Mouse (Mus musculus): ENCODE data around the gene Mc3r. TPM values are rescaled to one million over a fixed set of nuclear protein-coding genes. Genes with fewer than 3 reads are reported as not detected.

The Mc3r gene
- not detected for polyA plus RNA-seq (2014; fragmentation: Illumina TruSeq; extraction: RNeasy Lipid Tissue Mini Kit (QIAGEN cat#74804); ENCODE audit: low read depth, low replicate concordance)

DNA sequence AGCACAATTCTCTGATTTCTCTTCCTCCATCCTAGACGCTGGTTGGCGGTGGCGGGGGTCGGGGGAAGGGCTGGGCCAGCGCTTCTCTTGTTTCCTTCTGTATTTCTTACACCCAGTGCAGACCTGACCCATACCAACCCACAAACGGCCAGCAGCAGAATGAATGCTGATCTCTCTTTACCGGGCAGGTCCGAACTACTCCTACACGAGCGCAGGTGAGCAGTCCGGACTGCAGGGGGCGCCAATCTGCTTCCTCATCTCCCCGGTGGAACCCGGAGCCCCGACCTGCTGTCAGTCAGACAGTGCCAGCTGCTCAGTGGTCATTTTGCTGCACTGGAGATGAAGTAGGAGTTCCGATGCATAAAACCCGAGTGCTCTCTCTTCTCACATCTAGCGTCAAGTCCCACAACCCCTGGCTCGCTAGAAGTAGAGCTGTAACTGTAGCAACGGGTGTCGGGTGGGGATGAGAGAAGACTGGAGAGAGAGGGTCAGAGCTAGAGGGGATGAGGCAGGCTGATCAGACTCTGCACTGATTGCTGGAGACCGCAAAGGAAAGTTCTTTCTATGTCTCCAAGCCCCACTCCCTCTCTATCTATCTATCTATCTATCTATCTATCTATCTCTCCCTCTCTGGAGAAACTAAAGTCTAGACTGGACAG, at the start of gene Mc3r:
Gene Mc3r, plus strand, starts transcription at position 387 of the 659 bp plus-strand sequence.

Other genes starting within 250 kb of the Mc3r start
- gene Cbln4, start 205.0 kb upstream of the Mc3r start, polyA plus RNA-seq (2014; fragmentation: Illumina TruSeq; extraction: RNeasy Lipid Tissue Mini Kit (QIAGEN cat#74804); ENCODE audit: low read depth, low replicate concordance): not detected
- gene Fam210b, start 97.1 kb downstream of the Mc3r start, polyA plus RNA-seq (2014; fragmentation: Illumina TruSeq; extraction: RNeasy Lipid Tissue Mini Kit (QIAGEN cat#74804); ENCODE audit: low read depth, low replicate concordance): 23.1 TPM
- gene Aurka, start 122.0 kb downstream of the Mc3r start, polyA plus RNA-seq (2014; fragmentation: Illumina TruSeq; extraction: RNeasy Lipid Tissue Mini Kit (QIAGEN cat#74804); ENCODE audit: low read depth, low replicate concordance): 4.2 TPM
- 20.1 TPM for gene Cstf1, start 122.2 kb downstream of the Mc3r start, polyA plus RNA-seq (2014; fragmentation: Illumina TruSeq; extraction: RNeasy Lipid Tissue Mini Kit (QIAGEN cat#74804); ENCODE audit: low read depth, low replicate concordance)
- 1.5 TPM for gene Cass4, start 145.3 kb downstream of the Mc3r start, polyA plus RNA-seq (2014; fragmentation: Illumina TruSeq; extraction: RNeasy Lipid Tissue Mini Kit (QIAGEN cat#74804); ENCODE audit: low read depth, low replicate concordance)
- 67.1 TPM for gene Rtf2, start 192.1 kb downstream of the Mc3r start, polyA plus RNA-seq (2014; fragmentation: Illumina TruSeq; extraction: RNeasy Lipid Tissue Mini Kit (QIAGEN cat#74804); ENCODE audit: low read depth, low replicate concordance)
- gene Gcnt7, start 210.1 kb downstream of the Mc3r start, polyA plus RNA-seq (2014; fragmentation: Illumina TruSeq; extraction: RNeasy Lipid Tissue Mini Kit (QIAGEN cat#74804); ENCODE audit: low read depth, low replicate concordance): not detected
- gene Fam209, start 224.0 kb downstream of the Mc3r start, polyA plus RNA-seq (2014; fragmentation: Illumina TruSeq; extraction: RNeasy Lipid Tissue Mini Kit (QIAGEN cat#74804); ENCODE audit: low read depth, low replicate concordance): 5.0 TPM

Measured in adipose tissue, adult 10 weeks (tissue).